Mouse (Mus musculus): Measurements from ENCODE around the gene Olfr390. TPM values are rescaled to one million over a fixed set of nuclear protein-coding genes. Genes with fewer than 3 reads are reported as not detected.

The Olfr390 gene
- not detected in 2 replicates for polyA plus RNA-seq (2012; ENCODE audit: insufficient read depth, insufficient read length, missing spikeins)

DNA sequence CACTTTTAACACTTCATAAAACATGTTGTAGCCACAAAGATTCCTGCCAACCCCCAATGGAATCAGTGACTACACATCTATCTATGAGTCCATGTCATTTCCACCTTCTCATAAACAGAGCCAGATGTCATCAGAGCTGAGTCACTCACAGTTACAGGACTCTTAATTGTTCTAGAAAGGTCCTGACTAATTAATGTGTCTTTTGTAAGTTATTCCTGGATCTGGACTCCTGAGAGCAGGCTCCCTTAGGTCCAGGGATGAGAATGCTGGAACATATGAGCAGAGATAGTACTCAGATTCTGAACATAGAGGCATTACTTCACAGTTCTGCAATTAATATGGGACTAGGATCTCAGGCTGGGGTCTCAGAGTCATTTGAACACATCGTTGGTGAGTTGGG lies at the start of gene Olfr390:
Gene Olfr390, plus strand, starts transcription at position 301 of the 400 bp plus-strand sequence.
- Histone ChIP-seq H3K4me3 (ENCODE audit: insufficient read depth, low read length) (no peak within 1 kb of the TSS), H3K4me1 (ENCODE audit: control insufficient read depth, insufficient read depth, low read length) (no peaks in the 10 kb centered on the region), H3K27ac (ENCODE audit: insufficient read depth, low read depth, low read length) (no peak within 1 kb of the TSS)
- TF ChIP-seq POLR2A (IDR thresholded peaks at IDR 0.05; ENCODE audit: borderline replicate concordance, low read depth, low read length): no peak
- no peak for TF ChIP-seq CTCF (IDR thresholded peaks at IDR 0.05; ENCODE audit: low read depth, low read length)

DNA sequence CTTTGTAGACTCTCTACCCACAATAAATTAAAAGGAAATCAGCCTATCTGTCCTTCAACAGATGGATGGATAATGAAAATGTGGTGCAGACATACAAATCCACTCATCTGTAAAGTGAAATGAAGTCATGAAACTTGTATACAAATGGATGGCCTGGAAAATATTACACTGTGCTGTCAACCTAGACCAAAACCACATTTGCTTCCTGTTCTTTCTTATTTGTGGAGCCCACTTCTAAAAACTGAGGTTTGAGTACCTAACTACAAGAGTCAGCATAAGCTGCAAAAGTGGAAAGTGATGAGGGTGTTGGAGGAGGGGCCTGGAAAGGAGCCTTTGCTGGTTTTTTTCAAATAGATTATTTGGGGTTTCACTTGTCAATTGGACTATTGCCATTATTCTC lies 23.6 kb upstream of the Olfr390 start:
- TF ChIP-seq CTCF (IDR thresholded peaks at IDR 0.05; ENCODE audit: low read depth, low read length): no peak
- no peak overlapping the region for H3K4me3 ChIP-seq (ENCODE audit: insufficient read depth, low read length)
- H3K4me1 ChIP-seq (ENCODE audit: control insufficient read depth, insufficient read depth, low read length): no peaks in the 10 kb centered on the region
- no peak overlapping the region for H3K27ac ChIP-seq (ENCODE audit: insufficient read depth, low read depth, low read length)

DNA sequence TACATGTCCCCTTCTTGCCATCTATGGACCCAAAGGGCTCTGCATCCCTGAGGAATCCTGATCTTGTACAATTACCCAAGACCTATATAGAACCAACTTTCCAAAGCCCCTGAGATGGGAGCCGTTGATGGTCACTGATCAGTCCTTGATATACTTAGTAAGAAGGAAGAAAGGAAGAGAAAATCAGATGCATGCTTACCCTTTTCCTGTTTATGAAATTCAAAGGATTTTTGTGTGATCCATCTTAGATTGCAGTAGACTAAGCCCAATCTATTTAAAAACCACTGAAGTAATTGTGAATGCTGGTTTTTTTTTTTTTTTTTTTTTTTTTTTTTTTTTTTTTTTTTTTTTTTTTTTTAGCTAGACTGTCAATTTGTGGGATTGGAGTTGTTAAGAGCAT lies 2.2 kb upstream of the Olfr390 start, which contains the start of gene Olfr389:
Gene Olfr389, minus strand, starts transcription at position 101 of the 400 bp plus-strand sequence.
- Histone ChIP-seq H3K4me1 (ENCODE audit: control insufficient read depth, insufficient read depth, low read length) (no peaks in the 10 kb centered on the region), H3K4me3 (ENCODE audit: insufficient read depth, low read length) (no peak within 1 kb of the TSS), H3K27ac (ENCODE audit: insufficient read depth, low read depth, low read length) (no peak within 1 kb of the TSS)
- TF ChIP-seq CTCF (IDR thresholded peaks at IDR 0.05; ENCODE audit: low read depth, low read length) (no peak), POLR2A (IDR thresholded peaks at IDR 0.05; ENCODE audit: borderline replicate concordance, low read depth, low read length) (no peak)

DNA sequence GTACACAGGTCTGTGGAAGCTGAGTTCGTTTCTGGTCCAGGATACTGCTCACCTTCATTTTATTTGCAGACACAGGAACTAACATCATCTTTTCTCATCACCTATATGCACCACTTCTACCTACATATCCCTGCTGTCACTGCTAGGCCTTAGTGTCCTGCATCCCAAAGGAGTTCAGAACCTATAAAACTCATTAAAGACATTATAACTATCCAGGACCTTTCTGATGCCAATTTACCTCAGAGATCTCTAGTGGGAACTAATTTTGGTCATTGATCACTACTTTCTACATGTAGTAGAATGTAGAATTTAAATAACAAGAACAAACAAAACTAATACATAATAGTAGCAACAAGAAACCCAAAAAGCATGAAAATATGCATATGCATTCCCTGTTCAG lies 20.2 kb downstream of the Olfr390 start, which contains the start of gene Olfr391-ps:
Gene Olfr391-ps, minus strand, starts transcription at position 101 of the 400 bp plus-strand sequence.
- no peak within 1 kb of the TSS for H3K4me3 ChIP-seq (ENCODE audit: insufficient read depth, low read length)
- H3K27ac ChIP-seq (ENCODE audit: insufficient read depth, low read depth, low read length): no peak within 1 kb of the TSS
- H3K4me1 ChIP-seq (ENCODE audit: control insufficient read depth, insufficient read depth, low read length): no peaks in the 10 kb centered on the region
- TF ChIP-seq CTCF (IDR thresholded peaks at IDR 0.05; ENCODE audit: low read depth, low read length) (no peak), POLR2A (IDR thresholded peaks at IDR 0.05; ENCODE audit: borderline replicate concordance, low read depth, low read length) (no peak)

DNA sequence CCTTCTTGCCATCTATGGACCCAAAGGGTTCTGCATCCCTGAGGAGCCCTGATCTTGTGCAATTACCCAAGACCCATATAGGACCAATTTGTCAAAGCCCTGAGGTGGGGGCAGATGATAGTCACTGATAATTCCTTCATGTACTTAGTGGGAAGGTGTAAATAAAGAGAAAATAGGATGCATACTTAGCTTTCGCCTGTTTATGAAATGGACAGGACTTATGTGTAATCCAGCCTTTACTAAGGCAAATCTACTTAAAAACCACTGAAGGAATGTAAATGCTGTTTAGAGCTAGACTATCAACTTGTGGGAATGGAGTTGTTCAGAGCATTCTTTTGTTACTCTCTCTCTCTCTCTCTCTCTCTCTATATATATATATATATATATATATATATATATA lies 34.2 kb downstream of the Olfr390 start, which contains the start of gene Olfr392:
Gene Olfr392, minus strand, starts transcription at position 101 of the 400 bp plus-strand sequence.
- H3K4me1 ChIP-seq (ENCODE audit: control insufficient read depth, insufficient read depth, low read length): no peaks in the 10 kb centered on the region
- no peak for TF ChIP-seq CTCF (IDR thresholded peaks at IDR 0.05; ENCODE audit: low read depth, low read length)
- TF ChIP-seq POLR2A (IDR thresholded peaks at IDR 0.05; ENCODE audit: borderline replicate concordance, low read depth, low read length): no peak
- no peak within 1 kb of the TSS for H3K27ac ChIP-seq (ENCODE audit: insufficient read depth, low read depth, low read length)

More for the DNA sequence above, 34.2 kb downstream of the Olfr390 start, which contains the start of gene Olfr392:
- no peak within 1 kb of the TSS for H3K4me3 ChIP-seq (ENCODE audit: insufficient read depth, low read length)

Other genes starting within 250 kb of the Olfr390 start
- not detected in 2 replicates for gene Olfr385, start 190.0 kb upstream of the Olfr390 start, polyA plus RNA-seq (2012; ENCODE audit: insufficient read depth, insufficient read length, missing spikeins)
- gene Olfr384, start 184.4 kb upstream of the Olfr390 start, polyA plus RNA-seq (2012; ENCODE audit: insufficient read depth, insufficient read length, missing spikeins): not detected in 2 replicates
- 0.21 TPM in 1 of 2 replicates, not detected in the other for gene Zfp735, start 94.2 kb upstream of the Olfr390 start, polyA plus RNA-seq (2012; ENCODE audit: insufficient read depth, insufficient read length, missing spikeins)
- gene Olfr389, start 2.3 kb upstream of the Olfr390 start, polyA plus RNA-seq (2012; ENCODE audit: insufficient read depth, insufficient read length, missing spikeins): not detected in 2 replicates
- gene Olfr391-ps, start 20.1 kb downstream of the Olfr390 start, polyA plus RNA-seq (2012; ENCODE audit: insufficient read depth, insufficient read length, missing spikeins): not detected in 2 replicates
- not detected in 2 replicates for gene Olfr392, start 34.1 kb downstream of the Olfr390 start, polyA plus RNA-seq (2012; ENCODE audit: insufficient read depth, insufficient read length, missing spikeins)
- not detected in 2 replicates for gene Olfr393, start 68.5 kb downstream of the Olfr390 start, polyA plus RNA-seq (2012; ENCODE audit: insufficient read depth, insufficient read length, missing spikeins)
- gene Olfr394, start 107.8 kb downstream of the Olfr390 start, polyA plus RNA-seq (2012; ENCODE audit: insufficient read depth, insufficient read length, missing spikeins): not detected in 2 replicates
- gene Olfr395, start 126.3 kb downstream of the Olfr390 start, polyA plus RNA-seq (2012; ENCODE audit: insufficient read depth, insufficient read length, missing spikeins): not detected in 2 replicates
- not detected in 2 replicates for gene Olfr23, start 153.7 kb downstream of the Olfr390 start, polyA plus RNA-seq (2012; ENCODE audit: insufficient read depth, insufficient read length, missing spikeins)
- gene Olfr397, start 177.9 kb downstream of the Olfr390 start, polyA plus RNA-seq (2012; ENCODE audit: insufficient read depth, insufficient read length, missing spikeins): not detected in 2 replicates
- gene Olfr398, start 207.4 kb downstream of the Olfr390 start, polyA plus RNA-seq (2012; ENCODE audit: insufficient read depth, insufficient read length, missing spikeins): not detected in 2 replicates

Measured in bone marrow macrophage, adult 2 months (primary cell).